Mouse (Mus musculus) thymus, adult 18-20 months (tissue): Measurements from ENCODE around the gene Slc22a14.

Experiments used
- DNase-seq, 2 experiments: peaks; one replicate each; pipeline ENCODE4 v3.0.0; 2022; ENCODE audit warnings: mixed read lengths in 2 of 2

Gene Slc22a14

GRCm38 (mm10) chr9:119355943-119356342, 9.4 kb downstream of the Slc22a14 start:
- no peak for DNase-seq

GRCm38 (mm10) chr9:119353926-119354325, 11.4 kb downstream of the Slc22a14 start:
- no peak for DNase-seq

- DNase-seq, result peak; percentile 39 to 42
These were observed 13.3 kb downstream of the Slc22a14 start for GRCm38 (mm10) chr9:119352060-119352459.

- DNase-seq, result no peak
These were observed 14.2 kb downstream of the Slc22a14 start for GRCm38 (mm10) chr9:119350947-119351705.

- no peak for DNase-seq
These were observed 14.8 kb downstream of the Slc22a14 start for GRCm38 (mm10) chr9:119350531-119350930.

- no peak for DNase-seq
These were observed 19.0 kb downstream of the Slc22a14 start for GRCm38 (mm10) chr9:119346376-119346775.

GRCm38 (mm10) chr9:119342728-119343127, 22.6 kb downstream of the Slc22a14 start:
- DNase-seq, result no peak

- peak; percentile 90 to 95 for DNase-seq
These were observed 24.2 kb downstream of the Slc22a14 start, which contains the start of gene Myd88 for GRCm38 (mm10) chr9:119340909-119341816. Gene Myd88 (minus strand): TSS chr9:119341411.

- no peak for DNase-seq
These were observed 25.2 kb downstream of the Slc22a14 start for GRCm38 (mm10) chr9:119340212-119340580.

GRCm38 (mm10) chr9:119339558-119340211, 25.7 kb downstream of the Slc22a14 start, which contains the start of gene Acaa1a:
Gene Acaa1a (plus strand): TSS chr9:119339676.
- DNase-seq, result peak; percentile 52 to 67

- no peak for DNase-seq
These were observed 26.2 kb downstream of the Slc22a14 start for GRCm38 (mm10) chr9:119339106-119339505.

GRCm38 (mm10) chr9:119338350-119338749, 27.0 kb downstream of the Slc22a14 start:
- DNase-seq, result no peak

- DNase-seq, result no peak
These were observed 27.5 kb downstream of the Slc22a14 start for GRCm38 (mm10) chr9:119337842-119338241.

GRCm38 (mm10) chr9:119335571-119335970, 29.8 kb downstream of the Slc22a14 start:
- DNase-seq, result no peak

- no peak for DNase-seq
These were observed 30.5 kb downstream of the Slc22a14 start for GRCm38 (mm10) chr9:119334834-119335233.

- no peak for DNase-seq
These were observed 31.0 kb downstream of the Slc22a14 start for GRCm38 (mm10) chr9:119334324-119334723.

- DNase-seq, result no peak
These were observed 35.0 kb downstream of the Slc22a14 start for GRCm38 (mm10) chr9:119330186-119330963.

- no peak for DNase-seq
These were observed 36.9 kb downstream of the Slc22a14 start for GRCm38 (mm10) chr9:119328488-119328887.

- DNase-seq, result no peak
These were observed 41.2 kb downstream of the Slc22a14 start for GRCm38 (mm10) chr9:119324130-119324529.

GRCm38 (mm10) chr9:119323260-119323645, 42.1 kb downstream of the Slc22a14 start:
- DNase-seq, result no peak

GRCm38 (mm10) chr9:119322289-119323259, 42.8 kb downstream of the Slc22a14 start, which contains the start of gene Oxsr1:
Gene Oxsr1 (minus strand): TSS chr9:119322427.
- DNase-seq, result peak; percentile 98 to 99
